Mouse (Mus musculus) thymus, adult 2 months (tissue): ENCODE measurements around the gene Rsbn1l.

Experiments
- CTCF ChIP-seq: fragments of 200-500 bp; IDR thresholded peaks from 2 replicates; pipeline ENCODE4 v1.5.1; 2012; ENCODE audit warnings: mild to moderate bottlenecking, control low read depth, low read length, moderate library complexity, borderline replicate concordance; ENCODE audit not compliant: control insufficient read depth, poor library complexity, insufficient read depth; ENCODE audit errors: extremely low read depth
- POLR2A ChIP-seq: fragments of 200-500 bp; IDR thresholded peaks from 2 replicates; pipeline ENCODE4 v1.6.1; 2012; ENCODE audit warnings: mild to moderate bottlenecking, low read length, control low read depth, moderate library complexity; ENCODE audit not compliant: control insufficient read depth, poor library complexity, insufficient read depth; ENCODE audit errors: extremely low read depth

- no peak for TF ChIP-seq CTCF
- TF ChIP-seq POLR2A: no peak
These were observed 37.2 kb downstream of the Rsbn1l start for GRCm38 (mm10) chr5:20918967-20919366.
